Mouse (Mus musculus) midbrain, embryonic 14.5 days (tissue): ENCODE measurements around the gene Prr5l. TPM values are rescaled to one million over a fixed set of nuclear protein-coding genes. Genes with fewer than 3 reads are reported as not detected.

ENCODE experiments used
- ATAC-seq: fragments of 200-750 bp; cut with Nextera tagmentation; 2 replicates; pipeline ENCODE4 v1.8.0; 2017; ENCODE audit warnings: moderate number of reproducible peaks, moderate library complexity; ENCODE audit not compliant: low FRiP score, low TSS enrichment
- DNase-seq: peaks from one replicate; pipeline ENCODE4 v3.0.0-alpha.2; 2015
- H3K27ac ChIP-seq: fragments of 300-500 bp; sonication (generic); replicated peaks from 2 replicates; pipeline ENCODE4 v1.5.1; 2014; ENCODE audit warnings: mild to moderate bottlenecking, low read depth, low read length, moderate library complexity
- H3K27me3 ChIP-seq: fragments of 300-500 bp; sonication (generic); 2 replicates; pipeline ENCODE4 v1.6.1; 2014; ENCODE audit warnings: low read length, control low read depth, mixed read lengths; ENCODE audit not compliant: control insufficient read depth, insufficient read depth
- H3K36me3 ChIP-seq: fragments of 300-500 bp; sonication (generic); 2 replicates; pipeline ENCODE4 v1.6.1; 2014; ENCODE audit warnings: low read length, control low read depth; ENCODE audit not compliant: control insufficient read depth, insufficient read depth
- H3K4me1 ChIP-seq: fragments of 300-500 bp; sonication (generic); 2 replicates; pipeline ENCODE4 v1.6.1; 2014; ENCODE audit warnings: mild to moderate bottlenecking, antibody characterized with exemption, low read length, control low read depth; ENCODE audit not compliant: control insufficient read depth, insufficient read depth
- H3K4me2 ChIP-seq: fragments of 300-500 bp; sonication (generic); 2 replicates; pipeline ENCODE4 v1.6.1; 2014; ENCODE audit warnings: mild to moderate bottlenecking, low read length, moderate library complexity
- H3K4me3 ChIP-seq: fragments of 300-500 bp; sonication (generic); replicated peaks from 2 replicates; pipeline ENCODE4 v1.5.1; 2014; ENCODE audit warnings: low read depth, low read length
- H3K9ac ChIP-seq: fragments of 300-500 bp; sonication (generic); replicated peaks from 2 replicates; pipeline ENCODE4 v1.6.1; 2014; ENCODE audit warnings: mild to moderate bottlenecking, low read length, moderate library complexity
- H3K9me3 ChIP-seq: fragments of 300-500 bp; sonication (generic); 2 replicates; pipeline ENCODE4 v1.6.1; 2016; ENCODE audit warnings: low read length, control low read depth, mixed read lengths; ENCODE audit not compliant: control insufficient read depth
- WGBS: fragments of 180-500 bp; shearing (Covaris S2); extraction: QIAGEN DNeasy Blood & Tissue Kit; methylation state at CpG from one replicate; pipeline ENCODE4 v1.1.7; 2014; 5-methylcytosine and 5-hydroxymethylcytosine counted together
- polyA plus RNA-seq: library from polyadenylated mRNA; unstranded; fragments of >200 nt; fragmentation: Nextera tagmentation; extraction: Ambion mirVana; gene quantifications from 2 replicates; pipeline ENCODE4 v1.2.1, GENCODE M21; 2014

The Prr5l gene
- polyA plus RNA-seq, 1 experiment from 2014 or later = 4.9 TPM

DNA sequence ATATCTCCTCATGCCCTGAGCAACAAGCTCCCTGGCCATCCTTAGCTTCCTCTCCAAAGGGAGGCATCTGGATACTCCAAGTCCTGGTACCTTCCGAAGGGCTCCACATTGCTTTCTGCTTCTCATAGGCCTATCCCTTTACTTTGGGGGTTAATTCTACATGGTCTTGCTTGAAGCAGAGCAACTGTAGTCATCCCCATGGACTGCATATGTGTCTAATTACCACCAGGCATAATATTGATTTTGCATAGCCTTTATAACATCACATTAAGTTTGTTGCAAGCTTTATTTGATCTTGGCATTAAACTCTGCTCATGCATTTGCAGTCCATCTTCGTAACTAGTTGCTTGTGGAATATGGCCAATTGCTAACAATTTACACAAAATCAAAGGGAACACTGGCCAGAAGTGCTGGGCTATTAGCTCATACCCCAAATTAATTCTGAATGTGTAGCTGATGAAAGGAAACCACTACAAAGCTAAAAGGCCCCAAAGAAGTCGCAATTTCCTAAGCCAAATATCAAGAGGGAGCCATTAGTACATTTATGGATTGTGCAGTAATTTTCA, 21.8 kb downstream of the Prr5l start:
- no peaks in the 10 kb centered on the region for H3K9me3 ChIP-seq
- no peak overlapping the region for H3K4me2 ChIP-seq
- no peaks in the 10 kb centered on the region for H3K27me3 ChIP-seq
- H3K27ac ChIP-seq = no peak overlapping the region
- no peak for DNase-seq
- no peak for ATAC-seq
- H3K4me1 ChIP-seq = no peaks in the 10 kb centered on the region
- H3K36me3 ChIP-seq = no peaks in the 10 kb centered on the region
- H3K4me3 ChIP-seq = no peak overlapping the region
- WGBS = 84% methylated on average over 3 of the region's 3 CpGs
- H3K9ac ChIP-seq = no peak overlapping the region

DNA sequence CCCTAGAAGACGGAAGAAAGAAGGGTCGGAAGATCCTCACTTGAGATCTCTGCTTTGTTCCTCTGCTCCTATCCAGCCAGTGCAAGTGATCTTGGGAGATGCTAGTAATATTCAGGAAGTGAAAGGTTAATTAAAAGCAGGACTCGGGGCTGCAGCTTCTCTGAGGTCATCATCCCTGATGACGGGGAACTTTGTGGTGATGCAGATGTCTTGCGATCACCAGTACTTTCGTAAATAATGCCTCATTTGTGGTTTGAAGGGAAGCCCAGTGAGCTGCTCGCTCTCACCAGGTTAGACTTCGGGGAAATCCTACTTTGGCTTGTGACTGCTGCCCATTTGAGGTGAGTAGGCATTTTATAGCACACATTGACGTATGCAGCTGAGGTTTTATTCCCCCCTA, 26.7 kb downstream of the Prr5l start:
- ATAC-seq (no peak), DNase-seq (no peak)
- no peaks in the 10 kb centered on the region for H3K4me1 ChIP-seq
- no peak overlapping the region for H3K9ac ChIP-seq
- no peak overlapping the region for H3K4me2 ChIP-seq
- H3K36me3 ChIP-seq = no peaks in the 10 kb centered on the region
- no peak overlapping the region for H3K4me3 ChIP-seq
- 92% methylated on average over 9 of the region's 9 CpGs for WGBS
- H3K27me3 ChIP-seq = no peaks in the 10 kb centered on the region
- H3K27ac ChIP-seq = no peak overlapping the region
- no peaks in the 10 kb centered on the region for H3K9me3 ChIP-seq

DNA sequence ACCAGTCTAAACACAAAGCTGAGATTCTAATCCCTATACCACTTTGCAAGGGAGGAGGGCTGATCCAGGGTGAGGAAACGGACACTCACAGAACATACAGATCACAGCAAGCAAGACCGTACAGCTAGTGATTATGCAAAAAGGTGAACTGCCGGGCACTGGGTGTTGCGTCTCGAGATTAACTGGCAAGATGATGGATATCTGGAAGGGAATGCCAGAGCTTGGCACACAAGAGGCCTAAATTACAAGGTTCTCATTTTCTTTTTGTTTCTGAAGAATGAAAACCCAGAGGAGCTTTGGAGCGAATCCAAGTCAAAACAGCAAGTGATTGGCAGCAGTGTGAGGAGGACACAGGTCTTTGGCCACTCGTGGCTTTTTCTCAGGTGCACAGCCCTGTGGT, 28.0 kb downstream of the Prr5l start:
- no peaks in the 10 kb centered on the region for H3K27me3 ChIP-seq
- no peak overlapping the region for H3K27ac ChIP-seq
- no peaks in the 10 kb centered on the region for H3K9me3 ChIP-seq
- ATAC-seq (no peak), DNase-seq (no peak)
- H3K4me2 ChIP-seq = no peak overlapping the region
- no peak overlapping the region for H3K4me3 ChIP-seq
- H3K9ac ChIP-seq = no peak overlapping the region
- H3K36me3 ChIP-seq = no peaks in the 10 kb centered on the region
- 64% methylated on average over 7 of the region's 7 CpGs for WGBS
- H3K4me1 ChIP-seq = no peaks in the 10 kb centered on the region

DNA sequence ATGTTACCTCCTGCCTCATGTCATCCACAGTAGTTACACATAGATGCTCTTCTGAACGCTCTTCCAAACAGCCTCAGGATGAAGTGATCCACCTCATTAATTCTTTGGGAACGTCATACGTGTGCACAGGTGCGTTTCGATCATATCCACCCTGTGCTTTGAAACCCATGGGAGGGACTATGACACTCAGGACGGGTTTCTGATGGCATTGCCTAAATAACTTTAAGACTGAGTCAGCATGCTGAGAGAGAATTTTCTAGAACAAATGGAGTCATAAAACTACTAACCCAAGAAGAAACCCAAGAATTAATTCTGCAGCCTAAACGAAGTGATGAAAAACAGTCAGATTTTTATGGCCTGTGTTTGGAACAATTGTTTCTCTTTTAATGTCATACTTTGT, 40.1 kb downstream of the Prr5l start:
- WGBS = 89% methylated on average over 7 of the region's 7 CpGs

DNA sequence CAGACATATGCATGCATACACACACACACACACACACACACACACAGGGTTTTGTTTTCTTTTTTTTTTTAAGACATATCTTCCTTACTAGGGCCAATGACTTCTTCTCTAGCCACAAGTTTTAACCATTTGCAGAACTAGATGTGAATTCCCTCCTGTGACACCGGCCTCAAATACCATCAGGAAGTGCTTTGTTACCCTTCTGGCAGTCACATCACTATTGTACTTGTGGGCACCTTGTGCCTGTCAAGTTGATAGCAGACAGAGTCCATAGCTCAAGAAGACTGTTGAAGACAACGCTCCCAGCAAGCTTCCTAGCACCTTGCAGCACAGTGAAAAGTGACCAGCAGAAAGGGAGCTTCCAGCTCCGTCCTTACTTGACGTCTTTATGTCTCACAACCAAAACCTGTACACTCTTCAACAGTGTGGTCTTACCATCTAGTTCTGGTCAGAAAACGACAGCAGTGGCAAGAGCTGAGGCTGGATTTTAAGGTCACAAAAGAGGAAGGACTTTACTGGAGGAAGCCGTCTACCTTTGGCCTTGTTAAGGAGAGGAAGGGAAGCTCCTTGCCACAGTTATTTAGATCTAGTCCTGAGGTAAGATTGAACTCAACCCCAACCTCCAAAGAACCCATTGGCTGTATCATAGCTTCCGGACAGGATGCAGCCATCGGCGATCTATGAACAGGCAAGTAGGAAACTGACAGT, 47.9 kb downstream of the Prr5l start:
- DNase-seq (no peak), ATAC-seq (no peak)
- Histone ChIP-seq H3K9me3 (no peaks in the 10 kb centered on the region), H3K4me1 (no peaks in the 10 kb centered on the region), H3K27ac (no peak overlapping the region), H3K4me3 (no peak overlapping the region), H3K4me2 (no peak overlapping the region), H3K36me3 (no peaks in the 10 kb centered on the region), H3K27me3 (no peaks in the 10 kb centered on the region), H3K9ac (no peak overlapping the region)
- WGBS = 89% methylated on average over 9 of the region's 9 CpGs

More for the DNA sequence above, 40.1 kb downstream of the Prr5l start:
- Histone ChIP-seq H3K9ac (no peak overlapping the region), H3K4me2 (no peak overlapping the region), H3K9me3 (no peaks in the 10 kb centered on the region), H3K4me1 (no peaks in the 10 kb centered on the region), H3K36me3 (no peaks in the 10 kb centered on the region), H3K4me3 (no peak overlapping the region), H3K27ac (no peak overlapping the region), H3K27me3 (no peaks in the 10 kb centered on the region)
- no peak for ATAC-seq
- no peak for DNase-seq

DNA sequence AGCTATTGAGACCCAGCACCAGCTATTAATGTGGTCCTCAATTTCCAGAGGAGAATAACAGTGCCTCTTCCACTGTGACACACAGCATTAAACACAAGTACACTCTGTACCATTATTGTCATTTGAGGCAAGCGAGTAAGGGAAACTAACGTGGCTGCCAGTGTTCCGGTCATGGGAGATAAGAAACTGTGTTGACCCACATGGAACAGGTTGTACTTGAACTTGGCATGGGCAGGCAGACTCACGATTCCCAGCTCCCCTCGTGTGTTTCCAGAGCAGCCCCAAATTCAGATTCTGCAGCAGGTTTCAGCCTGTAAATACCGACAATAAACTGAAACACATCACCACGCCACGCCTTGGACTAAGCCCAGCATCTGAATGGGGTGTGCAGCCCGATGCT, 50.5 kb downstream of the Prr5l start:
- Histone ChIP-seq H3K9ac (no peak overlapping the region), H3K4me2 (no peak overlapping the region), H3K4me1 (0 out of 2 replicates have a peak, but pooled peaks cover 3% of the 10 kb centered on the region), H3K27ac (no peak overlapping the region), H3K27me3 (no peaks in the 10 kb centered on the region), H3K4me3 (no peak overlapping the region), H3K36me3 (no peaks in the 10 kb centered on the region), H3K9me3 (no peaks in the 10 kb centered on the region)
- 88% methylated on average over 9 of the region's 9 CpGs for WGBS
- no peak for ATAC-seq
- no peak for DNase-seq

DNA sequence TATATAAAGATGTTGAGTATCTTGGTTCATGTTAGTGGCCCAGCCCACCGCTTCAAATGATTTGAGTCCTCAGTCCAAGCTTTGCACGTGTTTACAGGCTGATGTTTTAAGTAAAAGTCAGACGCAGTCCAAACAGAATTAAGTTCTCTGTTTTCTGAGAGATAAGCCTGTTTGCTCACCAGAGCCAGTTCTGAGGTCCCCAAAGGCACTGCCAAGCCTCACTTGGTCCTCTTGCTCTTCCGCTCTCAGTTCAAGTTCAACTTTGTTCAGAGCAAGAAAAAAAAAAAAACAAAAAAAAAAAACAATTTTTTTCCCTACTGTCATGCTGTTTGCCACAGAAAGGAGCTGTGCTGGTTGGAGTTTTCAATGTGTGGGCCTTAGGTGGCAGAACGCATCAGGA, 51.0 kb downstream of the Prr5l start:
- no peak overlapping the region for H3K27ac ChIP-seq
- no peak overlapping the region for H3K4me2 ChIP-seq
- ATAC-seq = no peak
- no peaks in the 10 kb centered on the region for H3K36me3 ChIP-seq
- no peaks in the 10 kb centered on the region for H3K27me3 ChIP-seq
- no peak overlapping the region for H3K4me3 ChIP-seq
- no peak overlapping the region for H3K9ac ChIP-seq
- WGBS = 92% methylated on average over 5 of the region's 5 CpGs
- no peaks in the 10 kb centered on the region for H3K9me3 ChIP-seq
- no peak for DNase-seq
- 0 out of 2 replicates have a peak, but pooled peaks cover 3% of the 10 kb centered on the region for H3K4me1 ChIP-seq

DNA sequence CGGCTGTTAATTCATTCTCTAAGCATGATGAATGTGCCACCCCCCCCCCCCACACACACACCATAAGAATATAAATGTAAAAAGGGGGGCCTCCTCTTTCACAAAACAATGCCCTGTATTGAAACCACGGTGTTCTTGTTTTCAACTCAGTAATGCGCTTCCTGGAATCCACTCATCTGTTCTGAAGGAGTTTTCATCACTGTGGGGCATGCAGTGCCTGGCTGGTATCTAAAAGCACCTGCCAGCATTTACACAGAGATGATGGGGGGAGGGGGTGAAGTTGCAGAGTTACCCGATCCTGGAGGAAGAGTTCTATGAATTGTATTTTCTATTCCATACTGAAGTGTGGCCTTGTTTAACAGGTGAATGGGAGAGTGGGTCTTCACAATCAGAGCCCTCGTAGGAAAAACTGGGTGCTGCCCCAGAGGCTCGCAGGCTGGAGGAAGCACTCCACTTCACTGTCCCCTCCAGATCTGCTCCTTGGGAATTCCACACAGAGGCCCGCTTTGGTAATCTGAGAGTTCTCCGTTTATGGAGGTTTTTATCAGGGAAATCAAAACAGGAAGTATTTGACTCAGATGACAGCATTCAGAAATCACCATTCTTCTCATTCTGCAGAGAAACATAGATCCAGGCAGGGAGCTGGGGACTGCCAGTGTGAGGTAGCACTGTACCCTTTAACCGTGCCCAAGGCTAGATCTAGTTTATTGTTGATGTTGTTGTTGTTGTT, 52.5 kb downstream of the Prr5l start:
- no peaks in the 10 kb centered on the region for H3K27me3 ChIP-seq
- WGBS = 60% methylated on average over 9 of the region's 9 CpGs
- no peak overlapping the region for H3K4me3 ChIP-seq
- H3K4me2 ChIP-seq = no peak overlapping the region
- no peak overlapping the region for H3K9ac ChIP-seq
- no peak for DNase-seq
- ATAC-seq = no peak
- no peaks in the 10 kb centered on the region for H3K9me3 ChIP-seq
- H3K36me3 ChIP-seq = no peaks in the 10 kb centered on the region
- 0 out of 2 replicates have a peak, but pooled peaks cover 3% of the 10 kb centered on the region for H3K4me1 ChIP-seq
- H3K27ac ChIP-seq = no peak overlapping the region
